ENCODE assay signal across 7 mouse cellular contexts in genomic region chr15:102150301-102151135, GRCm38 (mm10). TPM values are rescaled to one million over a fixed set of nuclear protein-coding genes. Genes with fewer than 3 reads are reported as not detected.
DNase-seq lines count a peak whose midpoint lies in the region; ATAC-seq and TF ChIP-seq lines count a peak whose summit lies in the region.

TSS of gene Soat2 (plus strand) at chr15:102150526.

- H3K27ac ChIP-seq in CH12.LX (ENCODE audit: insufficient read depth, low read depth) = peak within 1 kb of the TSS; percentile 91
- H3K27ac ChIP-seq in heart, embryonic 12.5 days (ENCODE audit: poor library complexity, severe bottlenecking) = 0 out of 2 replicates have a peak within 1 kb of the TSS, but pooled peaks have one; percentile 8
- H3K27ac ChIP-seq in forebrain, embryonic 16.5 days (ENCODE audit: low read length) = no peak within 1 kb of the TSS

- peaks cover 3 to 17% of the 10 kb centered on the region in 2 experiments for H3K36me3 ChIP-seq in CH12.LX (replicated peaks in 1 of 2; ENCODE audit: control insufficient read depth in 1 of 2, insufficient read depth in 1 of 2, low read length in 1 of 2)
- no peaks in the 10 kb centered on the region for H3K36me3 ChIP-seq in heart, embryonic 12.5 days
- no peaks in the 10 kb centered on the region for H3K36me3 ChIP-seq in forebrain, embryonic 16.5 days (ENCODE audit: control insufficient read depth, insufficient read depth)

- peak within 1 kb of the TSS; percentile 47 for H3K4me2 ChIP-seq in CH12.LX (ENCODE audit: insufficient read depth, low read depth, poor library complexity, severe bottlenecking)
- H3K4me2 ChIP-seq in heart, embryonic 12.5 days = peak within 1 kb of the TSS; percentile 58
- no peak within 1 kb of the TSS for H3K4me2 ChIP-seq in forebrain, embryonic 16.5 days (ENCODE audit: low read length)

- no peak for TF ChIP-seq CTCF in CH12.LX (conservative IDR thresholded peaks at IDR 0.05 in 1 of 2, IDR thresholded peaks at IDR 0.05 in 1 of 2; ENCODE audit: low read depth in 2 of 2, low read length in 2 of 2)

- peaks cover 5% of the 10 kb centered on the region for H3K27me3 ChIP-seq in CH12.LX (replicated peaks)
- peaks cover 13% of the 10 kb centered on the region for H3K27me3 ChIP-seq in heart, embryonic 12.5 days (replicated peaks)
- H3K27me3 ChIP-seq in forebrain, embryonic 16.5 days (replicated peaks; ENCODE audit: control insufficient read depth, insufficient read depth, low read length) = peaks cover 5% of the 10 kb centered on the region

- peak within 1 kb of the TSS; percentile 96 for H3K9ac ChIP-seq in CH12.LX (ENCODE audit: insufficient read depth, low read depth)
- peak within 1 kb of the TSS; percentile 46; the same call in 1 of the 2 replicates for H3K9ac ChIP-seq in heart, embryonic 12.5 days
- no peak within 1 kb of the TSS for H3K9ac ChIP-seq in forebrain, embryonic 16.5 days (replicated peaks; ENCODE audit: low read depth, low read length)

- no peaks in the 10 kb centered on the region for H3K9me3 ChIP-seq in CH12.LX (replicated peaks; ENCODE audit: low read length)
- no peaks in the 10 kb centered on the region for H3K9me3 ChIP-seq in heart, embryonic 12.5 days (replicated peaks)
- H3K9me3 ChIP-seq in forebrain, embryonic 16.5 days (ENCODE audit: control insufficient read depth, low read length) = no peaks in the 10 kb centered on the region

- dilution Hi-C loops in CH12.LX (cut with MboI; ENCODE audit: extremely low pct_ligation_motif_present, extremely low pct_unique_long_range_greater_than_20kb, low sequenced_read_pairs) = no loop called here

- ATAC-seq in heart, embryonic 12.5 days (ENCODE audit: insufficient number of reproducible peaks, low FRiP score) = peak; percentile 61; the same call in 1 of the 2 replicates
- peak; percentile 69 for ATAC-seq in megakaryocyte-erythroid progenitor cell, adult 5-6 weeks (replicated peaks; ENCODE audit: low FRiP score, low TSS enrichment, poor library complexity, severe bottlenecking)
- ATAC-seq in forebrain, embryonic 16.5 days = no peak

- peak within 1 kb of the TSS in 2 of 3 experiments; percentile 35 to 73 for H3K4me3 ChIP-seq in CH12.LX (replicated peaks in 1 of 3; ENCODE audit: low read depth in 2 of 3, low read length in 2 of 3, poor library complexity in 1 of 3)
- H3K4me3 ChIP-seq in heart, embryonic 12.5 days = peak within 1 kb of the TSS; percentile 17; the same call in 1 of the 2 replicates
- H3K4me3 ChIP-seq in forebrain, embryonic 16.5 days (replicated peaks; ENCODE audit: low read length) = no peak within 1 kb of the TSS

- 20% methylated on average over 20 of the region's 20 CpGs for WGBS in heart, embryonic 12.5 days
- 56% methylated on average over 20 of the region's 20 CpGs for WGBS in forebrain, embryonic 16.5 days

- no peak for TF ChIP-seq EP300 in CH12.LX (IDR thresholded peaks at IDR 0.05; ENCODE audit: low read length)

- H3K79me2 ChIP-seq in CH12.LX (replicated peaks; ENCODE audit: control insufficient read depth, extremely low read depth, insufficient read depth, poor library complexity, severe bottlenecking) = no peaks in the 10 kb centered on the region

- H3K4me1 ChIP-seq in CH12.LX (ENCODE audit: control insufficient read depth in 1 of 2, insufficient read depth in 2 of 2) = peaks cover 24 to 37% of the 10 kb centered on the region in 2 experiments
- peaks cover 24% of the 10 kb centered on the region for H3K4me1 ChIP-seq in heart, embryonic 12.5 days (replicated peaks)
- H3K4me1 ChIP-seq in forebrain, embryonic 16.5 days (replicated peaks; ENCODE audit: control insufficient read depth, insufficient read depth, low read length) = no peaks in the 10 kb centered on the region

- peak; percentile 31 for DNase-seq in CH12.LX (ENCODE audit: extremely low read depth)
- DNase-seq in MEL-GATA-1-ER (ENCODE audit: extremely low read depth, low read depth) = peak; percentile 89
- DNase-seq in kidney, postnatal 36 days = peak; percentile 52 to 67
- no peak for DNase-seq in right cerebral cortex, adult 2 months (ENCODE audit: low spot score in 2 of 2)

- no peak for TF ChIP-seq RAD21 in CH12.LX (IDR thresholded peaks at IDR 0.05; ENCODE audit: low read depth, low read length)

- TF ChIP-seq POLR2A in CH12.LX (IDR thresholded peaks at IDR 0.05; ENCODE audit: low read depth, low read length) = peak; percentile 57; the same call in 1 of the 2 replicates

- in situ Hi-C loops in CH12.LX (cut with MboI; ENCODE audit: low pct_ligation_motif_present, low pct_unique_long_range_greater_than_20kb, low sequenced_read_pairs) = no loop called here

TF ChIP-seq in CH12.LX, 34 proteins besides CTCF, POLR2A, EP300 and RAD21:
- TF ChIP-seq GABPA (IDR thresholded peaks at IDR 0.05; ENCODE audit: insufficient replicate concordance, low read depth, low read length) = no peak
- TF ChIP-seq ZMIZ1 (IDR thresholded peaks at IDR 0.05; ENCODE audit: low read depth, low read length) = no peak
- TF ChIP-seq TCF12 (IDR thresholded peaks at IDR 0.05; ENCODE audit: low read depth, low read length) = no peak; the same call in none of the 2 replicates
- 0 out of 2 replicates have a peak, but pooled peaks have one; percentile 32 for TF ChIP-seq MYC (IDR thresholded peaks at IDR 0.05; ENCODE audit: low read depth, low read length)
- no peak for TF ChIP-seq JUN (IDR thresholded peaks at IDR 0.05; ENCODE audit: insufficient read depth, low read depth, low read length)
- peak; percentile 45; the same call in 1 of the 2 replicates for TF ChIP-seq MAX (IDR thresholded peaks at IDR 0.05; ENCODE audit: low read length)
- TF ChIP-seq NRF1 (IDR thresholded peaks at IDR 0.05; ENCODE audit: low read depth, low read length) = 0 out of 2 replicates have a peak, but pooled peaks have one; percentile 11
- TF ChIP-seq ELF1 (IDR thresholded peaks at IDR 0.05; ENCODE audit: low read depth, low read length) = peak; percentile 80
- TF ChIP-seq TBP (conservative IDR thresholded peaks at IDR 0.05; ENCODE audit: low read depth, low read length) = peak; percentile 32; the same call in 1 of the 2 replicates
- TF ChIP-seq CHD2 (IDR thresholded peaks at IDR 0.05; ENCODE audit: low read length) = peak; percentile 71
- TF ChIP-seq ETS1 (conservative IDR thresholded peaks at IDR 0.05; ENCODE audit: low read depth, low read length) = no peak
- no peak for TF ChIP-seq MAFK (IDR thresholded peaks at IDR 0.05; ENCODE audit: insufficient replicate concordance, low read length)
- 0 out of 2 replicates have a peak, but pooled peaks have one; percentile 19 for TF ChIP-seq IRF4 (IDR thresholded peaks at IDR 0.05; ENCODE audit: low read depth, low read length)
- TF ChIP-seq SMC3 (IDR thresholded peaks at IDR 0.05; ENCODE audit: low read depth, low read length) = no peak
- TF ChIP-seq MEF2A (IDR thresholded peaks at IDR 0.05; ENCODE audit: borderline replicate concordance, low read depth, low read length) = 0 out of 2 replicates have a peak, but pooled peaks have one; percentile 12
- no peak for TF ChIP-seq USF1 (IDR thresholded peaks at IDR 0.05; ENCODE audit: low read depth, low read length)

RNA-seq across cellular contexts. Expression of gene Soat2, which starts in this region (rescaled TPM):
- total RNA-seq in CH12.LX (2012; rRNA removed) = 3.7 and 10.4 TPM in 2 replicates
- total RNA-seq in CH12.LX (2014; rRNA removed) = 0.09 and 0.28 TPM in 2 replicates
- polyA plus RNA-seq in CH12.LX (2012; ENCODE audit: insufficient read length, low read depth) = 0.56 and 0.65 TPM in 2 replicates
- polyA plus RNA-seq in heart, embryonic 12.5 days (2016; fragmentation: Nextera tagmentation; extraction: Ambion mirVana) = 0.87 and 1.2 TPM in 2 replicates
- total RNA-seq in megakaryocyte-erythroid progenitor cell, adult 5-6 weeks (2014; fragmentation: Nextera tagmentation) = 12.8 and 15.4 TPM in 2 replicates
- 8.9 and 11.2 TPM in 2 replicates for total RNA-seq in megakaryocyte-erythroid progenitor cell, adult 5-6 weeks (2017)
- polyA plus RNA-seq in forebrain, embryonic 16.5 days (2015; fragmentation: Nextera tagmentation; extraction: Ambion mirVana) = not detected in 2 replicates

Comparison
In these comparisons a context has a peak if more than half of its experiments do, and no peak if none do; other contexts are left out.
1. DNase-seq: peak in CH12.LX (single experiment), MEL-GATA-1-ER (single experiment) and kidney, postnatal 36 days (2 of 2); none in right cerebral cortex, adult 2 months (0 of 2).